Mouse (Mus musculus) forebrain, embryonic 13.5 days (tissue): ENCODE measurements around the gene Ergic1. TPM values are rescaled to one million over a fixed set of nuclear protein-coding genes. Genes with fewer than 3 reads are reported as not detected.

ENCODE experiments used
- ATAC-seq: fragments of 200-750 bp; cut with Nextera tagmentation; 2 replicates; pipeline ENCODE4 v1.8.0; 2017
- H3K27ac ChIP-seq: fragments of 300-500 bp; sonication (generic); 2 replicates; pipeline ENCODE4 v1.5.1; 2015; ENCODE audit warnings: inconsistent platforms, mild to moderate bottlenecking, moderate library complexity
- H3K27me3 ChIP-seq: fragments of 300-500 bp; sonication (generic); 2 replicates; pipeline ENCODE4 v1.6.1; 2015; ENCODE audit warnings: mild to moderate bottlenecking, inconsistent platforms
- H3K36me3 ChIP-seq: fragments of 300-500 bp; sonication (generic); 2 replicates; pipeline ENCODE4 v1.6.1; 2015; ENCODE audit warnings: mild to moderate bottlenecking, inconsistent platforms; ENCODE audit not compliant: poor library complexity, severe bottlenecking
- H3K4me1 ChIP-seq: fragments of 300-500 bp; sonication (generic); 2 replicates; pipeline ENCODE4 v1.6.1; 2015; ENCODE audit warnings: inconsistent platforms
- H3K4me2 ChIP-seq: fragments of 300-500 bp; sonication (generic); 2 replicates; pipeline ENCODE4 v1.6.1; 2015; ENCODE audit warnings: inconsistent platforms, mild to moderate bottlenecking, moderate library complexity
- H3K4me3 ChIP-seq: fragments of 300-500 bp; sonication (generic); 2 replicates; pipeline ENCODE4 v1.5.1; 2015; ENCODE audit warnings: mild to moderate bottlenecking, inconsistent platforms
- H3K9ac ChIP-seq: fragments of 300-500 bp; sonication (generic); 2 replicates; pipeline ENCODE4 v1.6.1; 2015; ENCODE audit warnings: mild to moderate bottlenecking, inconsistent platforms
- H3K9me3 ChIP-seq: fragments of 300-500 bp; sonication (generic); replicated peaks from 2 replicates; pipeline ENCODE4 v1.6.1; 2016; ENCODE audit warnings: inconsistent platforms
- WGBS: fragments of 180-500 bp; shearing (Covaris S2); methylation state at CpG from one replicate; pipeline ENCODE4 v1.1.7; 2015; 5-methylcytosine and 5-hydroxymethylcytosine counted together
- polyA plus RNA-seq: library from polyadenylated mRNA; unstranded; fragments of >200 nt; fragmentation: Nextera tagmentation; extraction: Ambion mirVana; gene quantifications from 2 replicates; pipeline ENCODE4 v1.2.1, GENCODE M21; 2015

The Ergic1 gene
- polyA plus RNA-seq, 1 experiment from 2014 or later: 95.9 TPM

GRCm38 (mm10) chr17:26689810-26690209 is 128.5 kb downstream of the Ergic1 start:
- peak overlapping the region; percentile 87 for H3K27ac ChIP-seq
- peaks cover 52% of the 10 kb centered on the region for H3K4me1 ChIP-seq
- ATAC-seq: 0 out of 2 replicates have a peak, but pooled peaks have one; percentile 16
- H3K4me3 ChIP-seq: no peak overlapping the region
- H3K27me3 ChIP-seq: no peaks in the 10 kb centered on the region
- no peak overlapping the region for H3K4me2 ChIP-seq
- H3K9ac ChIP-seq: peak overlapping the region; percentile 0
- no peaks in the 10 kb centered on the region for H3K9me3 ChIP-seq
- H3K36me3 ChIP-seq: peaks cover 2% of the 10 kb centered on the region
- 55% methylated on average over 2 of the region's 2 CpGs for WGBS

GRCm38 (mm10) chr17:26690236-26690635 is 128.9 kb downstream of the Ergic1 start:
- Histone ChIP-seq H3K4me2 (no peak overlapping the region), H3K36me3 (no peaks in the 10 kb centered on the region), H3K27me3 (no peaks in the 10 kb centered on the region), H3K9ac (peak overlapping the region; percentile 0; the same call in 1 of the 2 replicates), H3K4me1 (peaks cover 52% of the 10 kb centered on the region), H3K27ac (peak overlapping the region; percentile 87), H3K9me3 (no peaks in the 10 kb centered on the region), H3K4me3 (no peak overlapping the region)
- no peak for ATAC-seq
- WGBS: 65% methylated on average over 5 of the region's 5 CpGs

GRCm38 (mm10) chr17:26691110-26691509 is 129.8 kb downstream of the Ergic1 start:
- WGBS: 89% methylated on average over 7 of the region's 7 CpGs
- ATAC-seq: no peak
- no peaks in the 10 kb centered on the region for H3K9me3 ChIP-seq
- peaks cover 52% of the 10 kb centered on the region for H3K4me1 ChIP-seq
- no peaks in the 10 kb centered on the region for H3K27me3 ChIP-seq
- no peak overlapping the region for H3K4me2 ChIP-seq
- peaks cover 7% of the 10 kb centered on the region for H3K36me3 ChIP-seq
- H3K27ac ChIP-seq: 0 out of 2 replicates have a peak overlapping the region, but pooled peaks have one; percentile 40
- H3K9ac ChIP-seq: no peak overlapping the region
- H3K4me3 ChIP-seq: no peak overlapping the region

GRCm38 (mm10) chr17:26693424-26693823 is 132.1 kb downstream of the Ergic1 start:
- peak overlapping the region; percentile 68 for H3K27ac ChIP-seq
- H3K9ac ChIP-seq: no peak overlapping the region
- H3K4me2 ChIP-seq: no peak overlapping the region
- H3K9me3 ChIP-seq: no peaks in the 10 kb centered on the region
- no peak for ATAC-seq
- H3K36me3 ChIP-seq: peaks cover 28% of the 10 kb centered on the region
- H3K27me3 ChIP-seq: no peaks in the 10 kb centered on the region
- peaks cover 44% of the 10 kb centered on the region for H3K4me1 ChIP-seq
- H3K4me3 ChIP-seq: no peak overlapping the region
- WGBS: 88% methylated on average over 7 of the region's 7 CpGs

GRCm38 (mm10) chr17:26694171-26694570 is 132.9 kb downstream of the Ergic1 start:
- H3K27me3 ChIP-seq: no peaks in the 10 kb centered on the region
- 52% methylated on average over 7 of the region's 7 CpGs for WGBS

GRCm38 (mm10) chr17:26695193-26695592 is 133.9 kb downstream of the Ergic1 start:
- ATAC-seq: no peak
- Histone ChIP-seq H3K4me2 (no peak overlapping the region), H3K27me3 (no peaks in the 10 kb centered on the region), H3K4me3 (no peak overlapping the region), H3K9ac (no peak overlapping the region), H3K9me3 (no peaks in the 10 kb centered on the region), H3K4me1 (peaks cover 26% of the 10 kb centered on the region), H3K27ac (0 out of 2 replicates have a peak overlapping the region, but pooled peaks have one; percentile 27), H3K36me3 (peaks cover 46% of the 10 kb centered on the region)
- WGBS: 93% methylated on average over 3 of the region's 3 CpGs

More at GRCm38 (mm10) chr17:26694171-26694570, 132.9 kb downstream of the Ergic1 start:
- Histone ChIP-seq H3K4me3 (no peak overlapping the region), H3K4me1 (peaks cover 36% of the 10 kb centered on the region), H3K9me3 (no peaks in the 10 kb centered on the region), H3K4me2 (no peak overlapping the region), H3K36me3 (peaks cover 36% of the 10 kb centered on the region), H3K9ac (no peak overlapping the region), H3K27ac (peak overlapping the region; percentile 68; the same call in 1 of the 2 replicates)
- no peak for ATAC-seq

GRCm38 (mm10) chr17:26698846-26699245 is 137.6 kb downstream of the Ergic1 start:
- H3K36me3 ChIP-seq: peaks cover 59% of the 10 kb centered on the region

GRCm38 (mm10) chr17:26699819-26700616 is 138.7 kb downstream of the Ergic1 start:
- Histone ChIP-seq H3K9ac (no peak overlapping the region), H3K4me3 (no peak overlapping the region), H3K36me3 (peaks cover 65% of the 10 kb centered on the region), H3K27ac (no peak overlapping the region), H3K4me2 (no peak overlapping the region), H3K4me1 (no peaks in the 10 kb centered on the region), H3K9me3 (no peaks in the 10 kb centered on the region), H3K27me3 (no peaks in the 10 kb centered on the region)
- WGBS: 92% methylated on average over 10 of the region's 10 CpGs
- ATAC-seq: no peak

More at GRCm38 (mm10) chr17:26698846-26699245, 137.6 kb downstream of the Ergic1 start:
- Histone ChIP-seq H3K27me3 (no peaks in the 10 kb centered on the region), H3K4me1 (peaks cover 7% of the 10 kb centered on the region; the same call in 1 of the 2 replicates), H3K9me3 (no peaks in the 10 kb centered on the region), H3K4me2 (no peak overlapping the region), H3K27ac (no peak overlapping the region), H3K9ac (no peak overlapping the region), H3K4me3 (no peak overlapping the region)
- no peak for ATAC-seq
- WGBS: 90% methylated on average over 5 of the region's 5 CpGs

GRCm38 (mm10) chr17:26701565-26701964 is 140.3 kb downstream of the Ergic1 start:
- H3K27me3 ChIP-seq: no peaks in the 10 kb centered on the region
- H3K9me3 ChIP-seq: no peaks in the 10 kb centered on the region
- WGBS: 81% methylated on average over 13 of the region's 13 CpGs
- peaks cover 54% of the 10 kb centered on the region for H3K36me3 ChIP-seq
- 0 out of 2 replicates have a peak overlapping the region, but pooled peaks have one; percentile 14 for H3K27ac ChIP-seq
- no peak overlapping the region for H3K4me3 ChIP-seq
- H3K4me2 ChIP-seq: no peak overlapping the region
- no peaks in the 10 kb centered on the region for H3K4me1 ChIP-seq
- ATAC-seq: no peak
- H3K9ac ChIP-seq: no peak overlapping the region

- H3K27me3 ChIP-seq: no peaks in the 10 kb centered on the region
- 85% methylated on average over 4 of the region's 4 CpGs for WGBS
- no peak overlapping the region for H3K9ac ChIP-seq
- H3K4me3 ChIP-seq: no peak overlapping the region
- no peak overlapping the region for H3K4me2 ChIP-seq
- H3K27ac ChIP-seq: no peak overlapping the region
- ATAC-seq: no peak
- H3K9me3 ChIP-seq: no peaks in the 10 kb centered on the region
- peaks cover 44% of the 10 kb centered on the region for H3K36me3 ChIP-seq
- H3K4me1 ChIP-seq: no peaks in the 10 kb centered on the region
These were observed 141.3 kb downstream of the Ergic1 start for GRCm38 (mm10) chr17:26702621-26703020.

GRCm38 (mm10) chr17:26703671-26704070 is 142.4 kb downstream of the Ergic1 start:
- peaks cover 3% of the 10 kb centered on the region for H3K4me1 ChIP-seq
- WGBS: 90% methylated on average over 4 of the region's 4 CpGs
- H3K36me3 ChIP-seq: peaks cover 34% of the 10 kb centered on the region
- H3K27me3 ChIP-seq: no peaks in the 10 kb centered on the region
- no peak overlapping the region for H3K27ac ChIP-seq
- ATAC-seq: no peak
- H3K4me3 ChIP-seq: no peak overlapping the region
- H3K9ac ChIP-seq: no peak overlapping the region
- H3K4me2 ChIP-seq: no peak overlapping the region
- no peaks in the 10 kb centered on the region for H3K9me3 ChIP-seq

- 81% methylated on average over 11 of the region's 11 CpGs for WGBS
- ATAC-seq: no peak
- no peak overlapping the region for H3K4me3 ChIP-seq
These were observed 144.4 kb downstream of the Ergic1 start for GRCm38 (mm10) chr17:26705463-26706359.

More at GRCm38 (mm10) chr17:26705463-26706359, 144.4 kb downstream of the Ergic1 start:
- Histone ChIP-seq H3K4me2 (no peak overlapping the region), H3K27me3 (no peaks in the 10 kb centered on the region), H3K27ac (no peak overlapping the region), H3K9ac (no peak overlapping the region), H3K36me3 (peaks cover 15% of the 10 kb centered on the region), H3K9me3 (no peaks in the 10 kb centered on the region), H3K4me1 (peaks cover 12% of the 10 kb centered on the region)
